Mouse (Mus musculus) T-helper 2 cell (primary cell): ENCODE results near the gene Vmn1r152.
"Not testable (repeated sequence)": the region's sequence is repeated elsewhere in the genome, so short reads cannot be mapped to it uniquely, and the experiment has no call there.

Source experiments
- in situ Hi-C: fragments of 300-600 bp; cut with MboI, MseI; formaldehyde crosslinking; loops from one replicate; pipeline ENCODE4 v1.15.1; 2025; ENCODE audit warnings: high pct_unique_total_duplicates

The Vmn1r152 gene

GRCm38 (mm10) chr7:22522667-22523066, at the start of gene Vmn1r152:
Gene Vmn1r152, plus strand, starts transcription at chr7:22522967.
- in situ Hi-C loops, result not testable (repeated sequence)

GRCm38 (mm10) chr7:22499578-22499977, 23.2 kb upstream of the Vmn1r152 start, which contains the start of gene Vmn1r151:
Gene Vmn1r151, minus strand, starts transcription at chr7:22499678.
- in situ Hi-C loops, result not testable (repeated sequence)

GRCm38 (mm10) chr7:22534787-22535186, 12.0 kb downstream of the Vmn1r152 start, which contains the start of gene Gm8677:
Gene Gm8677, minus strand, starts transcription at chr7:22534887.
- in situ Hi-C loops, result not testable (repeated sequence)

GRCm38 (mm10) chr7:22565243-22565642, 42.5 kb downstream of the Vmn1r152 start, which contains the start of gene Gm4201:
Gene Gm4201, minus strand, starts transcription at chr7:22565343.
- in situ Hi-C loops, result not testable (repeated sequence)
